Mouse (Mus musculus) yolk sac, embryonic 10.5 days (tissue): ENCODE measurements around the gene Sox6.

Experiments used
- DNase-seq: peaks from one replicate; pipeline ENCODE4 v3.0.0-alpha.2; 2017; ENCODE audit warnings: low spot score

The Sox6 gene

DNA sequence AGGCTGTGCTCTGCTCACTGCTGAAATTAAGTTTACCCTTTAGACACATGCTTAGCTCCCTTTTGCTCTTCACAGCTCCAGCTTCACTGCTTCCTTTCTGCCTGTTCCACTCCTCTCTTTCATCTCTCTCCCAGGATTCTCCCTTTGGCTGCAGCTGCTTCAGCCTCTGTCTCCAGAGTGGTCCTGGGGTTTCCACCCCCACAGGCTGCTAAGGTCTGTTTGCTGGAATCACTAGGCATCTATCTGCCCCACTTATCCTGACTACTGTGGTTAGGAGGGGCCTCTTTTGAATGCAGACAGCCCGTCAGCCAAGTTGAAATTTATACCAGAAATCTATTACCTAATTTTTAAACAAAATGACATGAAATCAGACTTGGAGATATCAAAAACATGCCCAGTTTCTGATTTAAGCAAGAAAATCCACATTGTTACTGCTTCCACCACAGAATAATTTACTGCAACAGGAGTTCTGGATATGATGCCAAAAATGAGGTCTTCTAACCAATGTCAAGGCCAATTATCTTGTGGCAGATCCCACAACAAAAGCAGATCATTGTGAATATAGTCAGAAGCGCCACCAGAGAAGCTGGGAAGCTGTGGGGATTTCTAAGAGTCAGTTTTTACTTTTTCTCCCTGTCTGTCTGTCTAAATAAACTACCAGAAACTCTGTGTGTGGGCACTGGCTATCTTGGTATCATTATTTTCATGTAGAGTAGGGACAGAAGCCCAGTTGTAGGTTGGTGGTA, 552.8 kb downstream of the Sox6 start:
- DNase-seq = no peak

DNA sequence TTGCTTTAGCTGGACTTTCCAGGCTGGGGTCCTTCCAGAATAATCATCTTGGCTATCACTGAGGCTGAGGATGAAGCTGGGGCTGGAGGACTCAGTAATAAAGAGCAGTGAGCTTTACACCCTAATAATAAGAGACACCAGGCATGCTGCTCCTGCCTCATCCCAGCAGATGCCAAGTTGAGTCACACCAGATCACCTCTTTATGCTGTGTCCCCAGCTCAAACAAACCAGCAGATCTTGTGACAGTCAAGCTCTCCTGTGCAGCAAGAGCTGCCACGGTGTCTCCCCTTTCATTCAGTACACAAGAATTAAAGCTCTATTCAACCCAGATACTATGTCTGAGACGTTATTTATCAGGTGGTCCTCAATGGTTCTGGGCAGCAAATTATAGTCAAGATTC, 560.8 kb downstream of the Sox6 start:
- no peak for DNase-seq

DNA sequence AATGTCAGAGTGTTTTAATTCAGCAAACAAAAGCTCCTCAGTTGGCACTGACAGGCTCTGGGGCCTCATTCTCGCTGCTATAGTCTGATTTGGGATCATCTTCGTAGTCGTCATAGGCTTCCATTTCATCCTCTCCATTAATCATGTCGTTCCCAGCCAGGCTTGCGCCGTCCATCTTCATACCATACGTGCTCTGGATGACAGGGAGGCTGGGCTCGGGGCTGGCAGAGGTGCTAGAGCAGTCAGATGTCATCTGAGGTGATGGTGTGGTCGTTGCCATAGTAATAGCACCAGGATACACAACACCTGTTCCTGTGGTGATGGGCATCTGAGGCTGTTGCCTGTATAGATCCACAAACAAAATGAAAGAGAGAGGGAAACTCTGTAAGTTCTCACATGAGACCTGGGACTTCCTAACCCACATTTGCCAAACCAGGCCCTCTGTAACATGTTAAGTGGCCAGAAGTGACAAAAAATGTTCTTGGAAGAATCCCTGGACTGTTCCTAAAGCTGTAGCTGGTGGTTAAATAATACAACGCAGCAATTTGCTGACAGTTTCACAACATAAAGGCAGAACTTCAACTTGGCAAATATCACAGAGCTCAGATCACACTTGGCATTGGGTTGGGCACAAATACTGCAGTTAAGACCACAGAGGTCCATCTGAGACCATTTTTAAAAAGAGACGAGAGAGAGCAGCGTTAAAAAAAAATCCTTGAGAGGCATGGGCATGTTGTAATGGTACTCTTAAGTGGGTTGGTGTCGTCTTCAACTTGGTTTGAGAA, 561.5 kb downstream of the Sox6 start:
- DNase-seq = no peak

DNA sequence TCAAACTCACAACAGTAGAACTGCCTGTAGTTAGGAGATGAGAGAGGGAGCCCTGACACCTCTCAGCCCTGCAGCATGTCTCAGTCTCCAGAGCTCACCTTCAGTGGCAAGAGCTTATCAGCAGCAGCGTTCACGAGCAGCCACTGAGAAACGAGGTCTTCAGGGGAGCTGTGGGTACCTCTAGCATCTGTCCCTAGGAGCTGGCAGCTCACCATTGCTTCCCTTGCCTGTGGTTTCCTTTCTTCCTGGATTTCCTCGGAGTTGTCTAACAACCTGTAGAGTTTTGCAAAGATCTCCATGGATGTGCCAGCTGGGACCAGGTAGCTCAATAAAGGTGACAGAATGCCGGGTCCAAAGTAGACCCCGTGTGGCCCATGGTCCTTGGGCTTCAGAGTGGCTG, 563.4 kb downstream of the Sox6 start:
- DNase-seq = no peak

DNA sequence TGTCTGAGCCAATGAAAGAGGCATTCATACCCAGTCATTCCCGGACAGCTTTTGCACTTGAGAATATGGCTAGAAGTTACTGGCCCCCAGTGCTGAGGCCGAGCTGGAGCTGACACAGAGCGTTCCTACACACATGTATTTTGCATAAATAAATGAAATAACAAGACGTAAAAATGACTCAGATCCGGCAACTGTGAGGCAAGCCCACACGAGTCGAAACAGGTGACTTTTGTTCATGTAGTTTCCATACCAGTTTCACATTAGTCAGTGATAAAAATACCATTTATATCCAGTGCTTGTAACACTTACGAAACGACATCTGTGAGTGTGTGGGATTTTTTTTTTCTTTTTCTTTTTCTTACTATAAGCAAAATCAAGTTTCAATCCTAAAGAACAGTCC, 564.5 kb downstream of the Sox6 start:
- no peak for DNase-seq

DNA sequence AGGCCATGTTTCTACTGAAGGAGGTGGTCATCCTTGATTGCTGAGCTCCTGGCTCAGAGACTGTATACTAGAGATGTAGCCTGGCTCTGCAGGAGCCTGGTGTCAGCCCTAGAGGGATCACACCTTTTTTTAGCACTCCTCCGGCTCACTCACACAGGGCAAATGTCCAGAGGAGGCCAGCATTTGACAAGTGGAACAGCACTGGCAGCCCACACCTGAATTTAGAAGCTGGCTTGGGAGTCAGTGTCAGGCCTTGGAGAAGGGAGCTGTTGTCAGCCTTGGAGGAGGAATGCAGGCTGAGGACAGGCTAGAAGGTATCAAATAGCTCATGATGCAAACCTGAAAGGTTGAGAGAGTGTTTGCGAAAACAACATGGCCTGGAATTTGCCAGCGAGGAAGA, 565.7 kb downstream of the Sox6 start:
- no peak for DNase-seq

DNA sequence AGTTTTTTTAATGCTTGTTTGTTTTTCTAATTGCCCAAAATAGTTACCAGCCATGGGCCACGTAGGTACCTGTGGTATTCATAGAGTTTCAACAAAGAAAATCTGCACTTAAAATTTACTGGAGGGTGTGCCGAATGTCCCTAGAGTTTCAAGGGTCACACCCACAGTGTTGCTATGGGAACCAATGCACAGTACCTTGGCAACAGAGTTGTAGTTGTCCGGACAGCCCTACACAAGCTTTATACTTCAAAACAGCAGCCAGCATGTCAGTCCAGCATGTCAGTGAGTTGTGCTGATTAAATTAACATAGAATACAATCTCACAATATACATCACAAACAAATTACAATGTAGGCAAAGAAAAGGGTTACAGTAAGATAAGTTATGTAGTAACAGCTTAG, 567.1 kb downstream of the Sox6 start:
- DNase-seq = no peak

DNA sequence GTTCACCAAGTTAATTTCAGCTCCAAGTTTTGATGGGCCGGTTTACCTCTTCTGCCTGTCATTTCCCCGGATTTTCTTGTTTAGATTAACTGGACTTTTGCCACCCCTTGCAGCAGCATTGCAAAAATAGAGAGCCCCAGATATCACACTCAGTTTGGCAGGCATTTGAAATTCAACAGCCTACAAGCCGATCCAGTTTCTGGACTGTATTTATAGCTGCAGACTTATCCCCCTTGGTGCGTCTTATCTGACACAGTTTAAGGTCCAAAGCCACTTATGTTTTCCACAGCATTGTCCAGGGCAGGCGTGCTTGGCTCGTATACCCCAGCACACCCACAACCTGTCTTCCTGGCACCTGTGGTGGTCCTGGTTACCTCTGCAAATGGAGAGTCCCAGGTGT, 571.8 kb downstream of the Sox6 start:
- DNase-seq = no peak

DNA sequence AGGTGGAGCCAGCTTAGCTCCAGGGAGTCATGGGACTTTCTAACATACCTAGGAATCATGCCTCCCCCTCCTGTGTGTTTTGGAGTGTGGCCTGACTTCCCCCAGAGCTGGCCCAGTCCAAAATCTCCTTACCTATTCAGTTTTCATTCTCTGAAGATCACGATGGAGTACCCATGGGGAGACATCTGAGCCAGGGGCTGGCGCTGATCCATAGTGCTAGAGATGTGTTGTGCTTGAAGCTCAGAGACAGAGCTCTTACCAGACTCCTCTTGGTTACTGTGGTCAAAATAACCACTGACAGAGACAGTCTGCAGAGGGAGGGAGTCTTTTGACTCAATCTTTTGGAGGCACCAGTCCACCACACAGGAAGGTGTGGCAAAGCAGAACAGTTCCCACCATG, 575.2 kb downstream of the Sox6 start:
- no peak for DNase-seq

DNA sequence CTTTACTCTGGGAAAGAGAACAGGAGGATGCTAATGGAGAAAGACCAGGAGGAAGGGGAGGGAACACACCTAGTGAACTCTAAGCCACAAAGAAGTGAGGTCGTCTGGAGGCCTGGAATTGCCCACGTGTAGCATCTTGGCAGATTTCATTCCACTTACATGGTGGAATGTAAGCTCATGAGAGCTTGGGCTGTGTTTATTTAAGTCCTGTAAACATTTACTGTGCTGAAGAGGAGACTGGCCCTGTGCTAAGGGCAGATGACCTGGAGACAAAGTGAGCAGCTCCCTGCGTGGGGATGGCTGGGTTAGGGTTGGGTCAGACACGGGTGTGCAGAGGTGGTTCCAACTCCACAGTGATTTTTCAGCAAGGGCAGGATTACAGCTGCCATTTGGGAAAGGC, 576.3 kb downstream of the Sox6 start:
- DNase-seq = peak; percentile 58

DNA sequence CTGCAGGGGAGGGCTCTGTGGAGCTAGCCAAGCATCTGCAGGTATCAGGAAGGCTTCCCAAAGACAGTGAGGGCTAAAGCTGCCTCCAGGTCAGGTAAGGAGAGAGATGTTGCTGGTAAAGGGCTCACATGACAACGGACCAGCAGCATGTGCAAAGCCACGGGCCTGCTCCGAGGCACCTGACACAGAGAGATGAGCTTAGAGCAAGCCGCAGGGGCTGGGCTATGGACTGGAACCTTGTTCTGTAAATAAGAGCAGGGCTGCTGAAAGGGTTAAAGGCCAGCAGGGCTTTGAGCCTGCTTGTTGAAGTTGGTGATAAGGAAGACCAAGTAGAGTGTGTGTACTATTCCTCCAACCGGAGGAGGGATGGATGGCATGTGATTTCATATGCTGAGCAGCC, 583.6 kb downstream of the Sox6 start:
- peak; percentile 65 for DNase-seq

DNA sequence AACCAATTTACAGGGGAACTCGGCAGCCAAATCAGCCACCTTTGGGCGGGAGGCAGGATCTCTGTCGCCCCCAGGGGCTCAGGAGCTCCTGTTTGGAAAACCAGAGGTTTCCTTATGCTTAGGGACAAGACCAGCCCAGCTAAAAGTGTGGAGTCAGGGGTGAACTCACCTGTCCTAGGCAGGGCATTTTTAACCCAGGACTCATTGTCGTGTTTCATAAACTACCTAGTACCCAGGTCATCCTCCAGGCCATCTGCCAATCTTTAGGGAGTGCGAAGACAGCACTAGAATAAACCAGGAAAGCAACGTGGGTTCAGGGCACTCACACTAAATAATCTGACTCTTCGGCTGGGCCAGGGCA, 584.9 kb downstream of the Sox6 start:
- no peak for DNase-seq

DNA sequence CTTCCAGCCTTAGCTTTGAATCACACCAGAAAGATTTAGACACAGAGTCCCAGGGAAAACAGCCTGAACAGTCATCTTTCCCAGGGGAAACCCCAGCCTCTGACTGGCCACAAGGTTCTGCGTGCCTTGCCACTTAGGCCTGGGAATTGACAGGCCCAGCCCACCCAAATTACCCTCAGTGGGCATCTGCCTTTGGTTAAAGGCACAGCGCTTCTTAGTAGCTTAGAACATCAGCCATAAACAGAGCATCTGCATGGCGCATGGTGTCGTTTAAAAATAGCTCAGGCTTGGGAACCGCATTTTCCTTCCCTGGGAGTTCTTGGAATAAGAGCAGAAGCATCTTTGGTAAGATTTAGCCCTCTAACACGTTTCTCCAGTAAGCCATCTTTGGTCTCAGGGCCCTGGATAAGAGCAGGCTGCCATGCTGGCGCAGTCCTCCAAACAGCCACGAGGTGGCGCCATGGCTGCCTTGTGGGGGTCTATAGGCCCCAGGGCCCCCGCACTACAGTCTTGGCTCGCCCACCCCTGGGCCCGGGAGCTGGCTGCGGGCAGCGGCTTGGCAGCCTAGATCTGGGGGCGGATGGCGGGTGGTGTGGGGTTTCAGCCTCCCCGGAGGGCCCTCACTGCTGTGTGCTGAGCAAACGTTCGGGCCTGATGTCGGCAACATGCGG, 585.4 kb downstream of the Sox6 start:
- peak; percentile 63 for DNase-seq

DNA sequence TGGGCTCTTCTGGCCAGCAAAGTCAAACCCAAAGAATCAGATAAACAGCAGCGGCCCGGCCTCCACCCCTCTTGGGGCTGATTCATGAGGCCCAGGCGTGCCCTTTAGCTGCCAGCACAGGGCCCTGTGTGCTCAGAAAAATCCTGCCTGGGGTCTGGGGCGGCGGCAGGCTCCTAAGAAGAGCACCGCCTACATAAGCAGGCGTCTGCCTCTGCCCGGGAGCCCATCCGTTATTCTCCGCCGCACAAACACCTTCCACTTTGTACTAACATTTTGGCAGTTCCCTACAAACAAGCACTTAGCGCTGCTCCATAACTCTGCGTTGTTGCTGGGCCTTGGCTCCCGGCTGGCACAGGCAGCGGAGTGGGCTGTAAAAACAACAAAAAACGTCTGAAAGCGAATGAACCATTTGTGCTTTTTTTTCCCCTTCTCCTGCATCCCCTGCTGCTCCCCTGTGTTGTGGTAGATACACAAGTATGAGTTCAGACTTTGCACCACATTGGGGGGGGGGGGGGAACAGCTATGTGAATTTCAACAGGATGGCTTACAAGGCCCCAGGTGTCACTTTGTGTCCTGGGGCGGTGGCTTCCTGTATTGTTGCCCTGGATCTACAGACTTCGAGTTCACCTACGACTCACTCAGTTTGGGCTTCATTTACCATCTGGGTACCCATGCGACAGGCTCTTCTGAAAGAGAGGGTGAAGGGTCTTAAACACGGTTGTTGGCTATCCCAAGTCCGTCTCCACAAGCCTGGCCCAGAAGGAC, 588.0 kb downstream of the Sox6 start:
- DNase-seq = peak; percentile 56

DNA sequence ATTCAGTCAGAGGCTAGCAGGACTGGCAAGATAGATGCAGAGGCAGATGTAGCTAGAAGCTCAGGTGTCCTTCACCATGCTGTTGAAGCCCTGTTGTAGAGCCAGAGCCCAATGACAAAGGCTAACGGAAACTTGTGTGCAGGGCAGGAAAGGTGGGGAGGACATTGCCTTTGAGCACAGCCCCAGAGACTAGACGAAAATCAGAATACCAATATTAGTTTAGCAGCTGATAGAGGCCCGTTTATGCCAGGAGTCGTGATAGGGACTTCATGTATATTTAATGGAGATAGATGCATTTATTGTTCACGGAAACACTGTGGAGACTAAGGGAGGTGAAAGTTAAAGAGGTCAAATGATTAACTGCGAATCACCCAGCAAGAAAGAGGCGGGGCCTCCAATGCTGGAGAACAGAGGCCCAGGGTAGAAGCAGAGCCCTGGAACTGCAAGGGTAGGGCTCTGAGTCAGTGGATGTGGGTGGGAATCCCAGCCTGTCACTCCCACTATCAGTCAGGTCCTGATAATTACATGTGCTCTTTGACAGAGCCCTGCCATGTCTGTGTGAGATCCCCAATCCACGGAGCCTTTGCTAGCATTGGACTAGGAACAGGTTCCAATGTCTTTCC, 590.1 kb downstream of the Sox6 start:
- DNase-seq = no peak

DNA sequence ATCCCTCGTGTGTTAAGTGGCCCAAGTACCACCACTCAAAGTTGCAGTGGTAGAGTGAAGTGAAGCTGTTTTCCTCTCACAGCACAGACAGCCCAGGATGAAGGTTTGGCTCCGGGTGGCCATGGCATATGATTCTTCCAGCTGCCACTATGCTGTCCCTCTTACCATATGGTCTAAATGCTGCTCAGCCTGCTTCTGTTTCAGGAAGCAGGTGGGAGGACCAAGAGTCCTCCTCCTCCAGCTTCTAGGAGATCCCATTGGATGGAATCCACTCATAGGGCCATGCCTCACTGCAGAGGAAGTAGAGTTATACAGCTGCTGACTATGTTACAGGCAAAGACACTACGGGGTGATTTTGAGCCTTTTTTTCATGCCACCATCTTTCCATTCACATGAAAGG, 591.5 kb downstream of the Sox6 start:
- no peak for DNase-seq

DNA sequence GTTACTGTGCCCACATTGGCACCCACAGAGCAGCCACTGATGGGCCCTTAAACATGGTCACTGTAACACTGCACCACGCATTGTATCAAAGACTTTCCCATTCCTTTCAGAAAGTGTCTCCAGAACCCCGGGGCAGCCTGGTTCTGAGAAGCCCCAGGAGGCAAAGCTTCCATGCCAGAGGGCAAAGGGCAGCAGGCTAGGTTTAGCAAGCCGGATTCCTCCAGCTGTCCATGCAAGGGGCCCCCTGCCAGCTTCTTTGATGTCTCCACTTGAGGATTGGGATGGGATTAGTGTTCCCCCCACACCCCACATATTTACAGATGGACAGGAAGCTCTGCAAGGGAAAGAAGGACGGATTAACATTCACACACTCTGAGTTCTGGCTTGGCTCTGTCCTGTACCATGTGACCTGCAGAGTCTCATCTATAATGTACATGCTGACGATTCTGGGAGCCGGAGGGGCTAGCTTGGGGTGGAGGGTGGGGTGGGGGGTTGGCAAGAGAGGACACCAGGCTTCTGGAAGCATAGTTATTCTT, 592.0 kb downstream of the Sox6 start:
- peak; percentile 72 for DNase-seq

DNA sequence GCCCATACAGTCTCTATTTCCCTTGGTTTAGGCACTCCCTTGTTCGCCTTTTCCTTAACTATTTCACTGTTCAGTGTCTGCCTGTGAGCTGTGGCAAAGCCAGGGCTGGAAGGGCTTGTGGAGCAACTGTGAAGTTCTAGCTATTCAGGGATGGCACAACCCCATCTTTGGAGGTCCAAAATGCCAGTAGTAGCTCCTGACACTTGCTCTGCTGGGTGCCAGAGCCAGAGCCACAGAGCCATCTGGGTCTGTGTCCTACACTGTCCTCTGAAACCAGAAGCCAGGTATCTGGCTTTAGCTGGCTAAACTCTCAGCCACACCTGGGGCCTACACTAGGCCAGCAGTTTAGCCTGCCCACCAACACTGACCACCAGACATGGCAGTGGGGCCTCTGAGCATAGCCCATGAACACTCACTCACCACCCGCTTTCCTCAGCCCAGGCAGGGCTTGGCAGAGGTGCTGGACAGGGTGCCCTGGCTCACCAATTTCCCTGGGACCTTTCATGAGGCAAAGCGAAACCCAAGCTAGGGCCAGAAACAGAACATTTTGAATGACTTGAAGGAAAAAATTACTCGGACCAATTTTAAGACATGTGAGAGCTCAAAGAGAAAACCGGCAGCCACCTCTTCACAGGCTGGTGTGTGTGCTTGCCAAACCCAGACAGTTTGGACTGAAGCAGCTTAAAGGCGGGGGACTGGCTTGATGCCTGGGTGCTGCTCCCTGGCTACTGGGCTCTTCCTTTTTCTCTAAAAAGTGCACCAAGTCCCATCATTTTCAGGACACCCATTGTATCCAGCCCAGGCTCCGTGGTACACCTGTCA, 612.2 kb downstream of the Sox6 start:
- no peak for DNase-seq

DNA sequence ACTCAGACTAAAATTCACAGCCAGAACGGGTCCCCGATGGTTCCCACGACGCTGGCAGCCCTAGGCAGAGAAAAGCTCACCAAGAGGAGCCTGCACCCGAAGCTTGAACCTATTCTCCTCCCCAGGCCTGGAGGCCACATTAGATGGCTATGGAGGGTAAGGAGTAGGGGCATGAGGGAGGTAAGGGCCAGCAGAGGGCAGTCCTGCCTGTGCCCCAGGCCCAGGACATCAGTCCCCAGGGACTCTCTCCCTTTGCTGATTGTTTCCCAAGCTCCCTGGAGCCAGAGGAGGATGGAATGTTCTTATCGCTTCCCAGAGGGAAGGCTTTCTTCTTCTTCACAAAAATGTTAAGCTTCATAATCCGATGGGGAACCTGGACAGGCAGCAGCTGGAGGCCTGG, 615.8 kb downstream of the Sox6 start:
- peak; percentile 35 for DNase-seq

DNA sequence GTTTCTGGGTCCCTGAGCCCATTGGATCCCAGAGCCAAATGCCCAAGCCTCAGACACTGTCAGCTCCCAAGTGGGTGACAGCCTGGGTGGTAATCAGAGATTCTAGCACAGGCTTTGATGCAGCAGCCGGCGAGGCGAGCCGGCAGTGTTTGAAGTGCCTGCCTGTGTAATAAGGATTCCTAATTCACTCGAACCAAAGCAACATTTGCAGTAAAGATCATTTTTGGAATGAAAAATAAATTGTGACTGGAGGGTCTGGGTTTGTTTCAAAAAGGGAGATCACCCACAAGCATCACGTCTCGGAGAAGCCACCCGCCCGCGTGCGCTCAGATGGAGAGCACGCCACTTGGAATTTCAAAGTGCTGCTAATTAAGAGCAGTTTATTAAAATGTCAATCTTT, 617.6 kb downstream of the Sox6 start:
- no peak for DNase-seq
